Mouse (Mus musculus): ENCODE results near the gene Wwox. TPM values are rescaled to one million over a fixed set of nuclear protein-coding genes. Genes with fewer than 3 reads are reported as not detected.

The Wwox gene
- polyA plus RNA-seq, 1 experiment from 2014 or later = 12.9 TPM

- 8% methylated on average over 18 of the region's 18 CpGs for WGBS
- Histone ChIP-seq H3K27ac (replicated peaks; ENCODE audit: low read depth, low read length) (peak overlapping the region; percentile 49; the same call in 1 of the 2 replicates), H3K4me2 (ENCODE audit: low read length) (peak overlapping the region; percentile 52), H3K9ac (replicated peaks; ENCODE audit: low read length) (0 out of 2 replicates have a peak overlapping the region, but pooled peaks have one; percentile 12), H3K9me3 (ENCODE audit: control insufficient read depth, low read length) (no peaks in the 10 kb centered on the region), H3K36me3 (ENCODE audit: control insufficient read depth, insufficient read depth, low read length) (no peaks in the 10 kb centered on the region), H3K4me3 (replicated peaks; ENCODE audit: low read depth, low read length) (peak overlapping the region; percentile 0; the same call in 1 of the 2 replicates), H3K4me1 (ENCODE audit: control insufficient read depth, insufficient read depth, low read length) (peaks cover 30% of the 10 kb centered on the region), H3K27me3 (ENCODE audit: control insufficient read depth, insufficient read depth, low read length) (no peaks in the 10 kb centered on the region)
- ATAC-seq (ENCODE audit: low FRiP score, low TSS enrichment) (no peak), DNase-seq (peak; percentile 56)
Measured at GRCm38 (mm10) chr8:115159208-115159607, 719.8 kb downstream of the Wwox start.

DNA sequence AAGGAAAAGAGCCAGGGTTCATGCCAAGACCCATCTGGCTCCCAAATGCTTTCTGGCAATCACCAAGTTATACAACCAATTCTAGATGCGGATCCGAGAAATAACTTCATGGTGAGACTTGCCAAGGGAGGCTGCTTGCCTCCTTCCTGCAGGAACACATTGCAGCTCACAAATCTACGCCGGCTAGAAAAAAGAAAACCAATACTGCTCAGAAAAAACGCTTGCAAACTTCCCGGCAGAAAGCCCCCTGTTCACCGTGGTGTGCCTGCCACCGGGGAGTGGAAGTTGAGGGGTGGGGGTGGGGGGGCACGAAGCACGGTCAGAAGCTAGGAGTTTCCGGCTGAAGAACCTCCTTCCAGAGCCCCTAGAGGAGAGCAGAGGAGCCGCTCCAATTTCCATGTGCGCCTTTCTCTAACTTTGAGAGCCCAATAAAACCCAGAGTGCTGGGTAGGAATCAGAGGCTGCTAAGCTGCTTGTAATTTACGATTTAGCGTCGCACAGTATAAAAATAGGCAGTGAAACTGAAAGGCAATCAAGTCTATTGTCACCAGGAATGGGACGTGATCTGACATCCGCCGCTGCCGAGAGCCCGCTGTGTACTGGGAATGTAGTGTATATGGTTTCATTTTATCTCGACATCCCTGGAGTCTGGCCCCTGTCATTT, 720.4 kb downstream of the Wwox start:
- Histone ChIP-seq H3K36me3 (ENCODE audit: control insufficient read depth, insufficient read depth, low read length) (no peaks in the 10 kb centered on the region), H3K4me1 (ENCODE audit: control insufficient read depth, insufficient read depth, low read length) (peaks cover 26% of the 10 kb centered on the region), H3K27me3 (ENCODE audit: control insufficient read depth, insufficient read depth, low read length) (no peaks in the 10 kb centered on the region), H3K27ac (replicated peaks; ENCODE audit: low read depth, low read length) (no peak overlapping the region), H3K4me2 (ENCODE audit: low read length) (peak overlapping the region; percentile 52), H3K9me3 (ENCODE audit: control insufficient read depth, low read length) (no peaks in the 10 kb centered on the region), H3K9ac (replicated peaks; ENCODE audit: low read length) (0 out of 2 replicates have a peak overlapping the region, but pooled peaks have one; percentile 20), H3K4me3 (replicated peaks; ENCODE audit: low read depth, low read length) (peak overlapping the region; percentile 15)
- 8% methylated on average over 22 of the region's 22 CpGs for WGBS
- DNase-seq (peak; percentile 66), ATAC-seq (ENCODE audit: low FRiP score, low TSS enrichment) (no peak)

- Histone ChIP-seq H3K27me3 (ENCODE audit: control insufficient read depth, insufficient read depth, low read length) (no peaks in the 10 kb centered on the region), H3K4me3 (replicated peaks; ENCODE audit: low read depth, low read length) (0 out of 2 replicates have a peak overlapping the region, but pooled peaks have one; percentile 15), H3K27ac (replicated peaks; ENCODE audit: low read depth, low read length) (no peak overlapping the region), H3K9ac (replicated peaks; ENCODE audit: low read length) (no peak overlapping the region), H3K4me2 (ENCODE audit: low read length) (peak overlapping the region; percentile 52), H3K4me1 (ENCODE audit: control insufficient read depth, insufficient read depth, low read length) (peaks cover 26% of the 10 kb centered on the region), H3K36me3 (ENCODE audit: control insufficient read depth, insufficient read depth, low read length) (no peaks in the 10 kb centered on the region), H3K9me3 (ENCODE audit: control insufficient read depth, low read length) (no peaks in the 10 kb centered on the region)
- ATAC-seq (ENCODE audit: low FRiP score, low TSS enrichment) (no peak), DNase-seq (no peak)
- 84% methylated on average over 5 of the region's 5 CpGs for WGBS
Measured at GRCm38 (mm10) chr8:115160407-115160806, 721.0 kb downstream of the Wwox start.

GRCm38 (mm10) chr8:115161520-115161919, 722.1 kb downstream of the Wwox start:
- ATAC-seq (ENCODE audit: low FRiP score, low TSS enrichment) (no peak), DNase-seq (no peak)
- Histone ChIP-seq H3K9me3 (ENCODE audit: control insufficient read depth, low read length) (no peaks in the 10 kb centered on the region), H3K27me3 (ENCODE audit: control insufficient read depth, insufficient read depth, low read length) (no peaks in the 10 kb centered on the region), H3K4me3 (replicated peaks; ENCODE audit: low read depth, low read length) (no peak overlapping the region), H3K4me2 (ENCODE audit: low read length) (no peak overlapping the region), H3K4me1 (ENCODE audit: control insufficient read depth, insufficient read depth, low read length) (peaks cover 26% of the 10 kb centered on the region), H3K36me3 (ENCODE audit: control insufficient read depth, insufficient read depth, low read length) (no peaks in the 10 kb centered on the region), H3K9ac (replicated peaks; ENCODE audit: low read length) (no peak overlapping the region), H3K27ac (replicated peaks; ENCODE audit: low read depth, low read length) (no peak overlapping the region)
- WGBS = 72% methylated on average over 9 of the region's 9 CpGs

DNA sequence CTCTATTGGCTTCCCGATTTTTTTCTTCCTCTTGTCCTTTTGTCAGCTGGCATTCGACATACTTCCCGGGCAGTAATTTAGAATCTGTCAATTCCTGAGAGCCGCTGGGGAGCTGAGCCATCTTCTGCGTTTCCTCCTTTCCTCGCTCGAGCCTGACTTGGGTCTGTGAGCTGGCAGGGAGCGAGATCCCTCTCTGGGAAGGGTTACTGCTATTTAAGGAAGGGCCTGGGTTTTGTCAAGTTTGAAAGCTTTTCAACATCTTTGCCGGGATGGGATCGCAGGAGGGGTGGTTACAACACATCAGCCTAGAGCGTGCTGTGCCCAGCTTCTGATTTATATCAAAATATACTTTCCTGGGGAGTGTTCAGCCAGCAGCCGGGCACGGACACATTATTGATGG, 725.4 kb downstream of the Wwox start:
- 36% methylated on average over 13 of the region's 13 CpGs for WGBS
- Histone ChIP-seq H3K36me3 (ENCODE audit: control insufficient read depth, insufficient read depth, low read length) (no peaks in the 10 kb centered on the region), H3K9ac (replicated peaks; ENCODE audit: low read length) (no peak overlapping the region), H3K27ac (replicated peaks; ENCODE audit: low read depth, low read length) (no peak overlapping the region), H3K4me2 (ENCODE audit: low read length) (no peak overlapping the region), H3K4me1 (ENCODE audit: control insufficient read depth, insufficient read depth, low read length) (peaks cover 6% of the 10 kb centered on the region), H3K27me3 (ENCODE audit: control insufficient read depth, insufficient read depth, low read length) (no peaks in the 10 kb centered on the region), H3K9me3 (ENCODE audit: control insufficient read depth, low read length) (no peaks in the 10 kb centered on the region), H3K4me3 (replicated peaks; ENCODE audit: low read depth, low read length) (no peak overlapping the region)
- no peak for ATAC-seq (ENCODE audit: low FRiP score, low TSS enrichment)
- DNase-seq = no peak

- no peak overlapping the region for H3K9ac ChIP-seq (replicated peaks; ENCODE audit: low read length)
- H3K27me3 ChIP-seq (ENCODE audit: control insufficient read depth, insufficient read depth, low read length) = no peaks in the 10 kb centered on the region
- no peak for ATAC-seq (ENCODE audit: low FRiP score, low TSS enrichment)
- H3K4me1 ChIP-seq (ENCODE audit: control insufficient read depth, insufficient read depth, low read length) = peaks cover 5% of the 10 kb centered on the region; the same call in 1 of the 2 replicates
- 0 out of 2 replicates have a peak overlapping the region, but pooled peaks have one; percentile 14 for H3K27ac ChIP-seq (replicated peaks; ENCODE audit: low read depth, low read length)
- 25% methylated on average over 14 of the region's 14 CpGs for WGBS
- no peak overlapping the region for H3K4me3 ChIP-seq (replicated peaks; ENCODE audit: low read depth, low read length)
- no peaks in the 10 kb centered on the region for H3K36me3 ChIP-seq (ENCODE audit: control insufficient read depth, insufficient read depth, low read length)
- H3K9me3 ChIP-seq (ENCODE audit: control insufficient read depth, low read length) = no peaks in the 10 kb centered on the region
- DNase-seq = peak; percentile 54
- peak overlapping the region; percentile 23; the same call in 1 of the 2 replicates for H3K4me2 ChIP-seq (ENCODE audit: low read length)
Measured at GRCm38 (mm10) chr8:115173634-115174081, 734.2 kb downstream of the Wwox start.

DNA sequence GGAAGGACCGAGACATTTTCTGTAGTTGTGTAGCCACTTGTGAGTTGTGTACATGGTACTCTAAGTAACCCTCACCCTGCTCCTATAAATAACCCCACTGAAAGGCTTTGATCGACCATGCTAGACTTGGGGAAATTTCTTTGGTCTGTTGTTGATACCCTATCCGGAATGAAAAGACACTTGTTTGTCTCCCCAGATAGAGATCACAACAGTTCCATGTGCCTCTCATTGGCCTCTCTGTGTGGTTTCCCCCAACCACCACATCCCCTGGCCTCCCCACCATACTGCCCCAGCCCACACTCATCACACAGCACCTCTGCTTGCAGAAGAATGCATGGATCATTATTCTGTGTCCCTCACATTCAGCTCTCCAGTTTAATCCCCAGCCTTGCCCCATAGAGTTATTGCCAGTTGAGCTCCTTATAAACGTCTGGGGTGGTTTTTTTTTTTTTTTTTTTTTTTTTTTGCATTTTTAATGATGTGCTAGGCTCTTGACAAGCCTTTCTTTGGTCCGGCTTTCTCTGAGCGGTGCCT, 746.0 kb downstream of the Wwox start:
- H3K4me1 ChIP-seq (ENCODE audit: control insufficient read depth, insufficient read depth, low read length) = no peaks in the 10 kb centered on the region
- no peak overlapping the region for H3K9ac ChIP-seq (replicated peaks; ENCODE audit: low read length)
- H3K36me3 ChIP-seq (ENCODE audit: control insufficient read depth, insufficient read depth, low read length) = no peaks in the 10 kb centered on the region
- H3K27me3 ChIP-seq (ENCODE audit: control insufficient read depth, insufficient read depth, low read length) = no peaks in the 10 kb centered on the region
- H3K4me3 ChIP-seq (replicated peaks; ENCODE audit: low read depth, low read length) = no peak overlapping the region
- 73% methylated on average over 6 of the region's 6 CpGs for WGBS
- ATAC-seq (ENCODE audit: low FRiP score, low TSS enrichment) = no peak
- no peak for DNase-seq
- no peak overlapping the region for H3K27ac ChIP-seq (replicated peaks; ENCODE audit: low read depth, low read length)
- no peaks in the 10 kb centered on the region for H3K9me3 ChIP-seq (ENCODE audit: control insufficient read depth, low read length)
- H3K4me2 ChIP-seq (ENCODE audit: low read length) = no peak overlapping the region

DNA sequence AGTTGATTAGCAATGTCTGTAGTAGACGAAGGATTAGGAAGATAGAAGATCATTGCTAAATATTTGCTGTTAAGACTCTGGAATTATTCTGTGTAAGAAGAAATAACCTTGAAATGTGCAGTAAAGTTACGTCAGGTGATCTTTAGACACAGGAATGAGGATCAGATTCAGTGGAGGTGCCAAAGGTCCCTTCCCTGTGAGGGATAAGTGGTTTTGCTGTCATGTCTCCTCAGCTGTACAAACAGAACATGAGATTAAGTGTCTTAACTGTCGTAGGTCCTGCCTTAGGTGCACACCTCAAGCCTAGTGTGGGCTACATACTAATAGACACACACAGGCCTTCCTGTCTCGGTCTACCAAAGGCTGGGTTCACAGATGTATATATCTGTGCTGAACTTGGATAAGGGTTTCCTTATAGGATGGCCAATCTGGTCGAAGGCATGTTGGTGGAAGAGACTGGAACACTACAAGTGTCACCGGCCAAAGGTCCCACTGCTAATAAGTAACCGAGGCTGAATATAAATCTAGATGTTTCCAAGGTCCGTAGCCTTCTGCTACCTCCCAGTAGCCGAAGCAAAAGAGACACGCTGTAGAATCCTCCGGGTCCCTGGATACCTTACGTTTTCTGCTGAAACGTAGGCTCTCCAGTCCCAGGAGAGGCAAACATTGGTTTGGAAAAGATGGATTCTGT, 746.8 kb downstream of the Wwox start:
- 82% methylated on average over 13 of the region's 13 CpGs for WGBS
- DNase-seq = no peak
- Histone ChIP-seq H3K4me3 (replicated peaks; ENCODE audit: low read depth, low read length) (no peak overlapping the region), H3K27ac (replicated peaks; ENCODE audit: low read depth, low read length) (no peak overlapping the region), H3K4me2 (ENCODE audit: low read length) (no peak overlapping the region), H3K9me3 (ENCODE audit: control insufficient read depth, low read length) (no peaks in the 10 kb centered on the region), H3K36me3 (ENCODE audit: control insufficient read depth, insufficient read depth, low read length) (no peaks in the 10 kb centered on the region), H3K4me1 (ENCODE audit: control insufficient read depth, insufficient read depth, low read length) (no peaks in the 10 kb centered on the region), H3K27me3 (ENCODE audit: control insufficient read depth, insufficient read depth, low read length) (no peaks in the 10 kb centered on the region), H3K9ac (replicated peaks; ENCODE audit: low read length) (no peak overlapping the region)
- no peak for ATAC-seq (ENCODE audit: low FRiP score, low TSS enrichment)
